Mouse (Mus musculus): Measurements from ENCODE around the gene Vmn2r3. TPM values are rescaled to one million over a fixed set of nuclear protein-coding genes. Genes with fewer than 3 reads are reported as not detected.

Vmn2r3 gene
- polyA plus RNA-seq, 1 experiment from 2014 or later = not detected

Other genes with a start within 250 kb of the Vmn2r3 start
- gene Vmn2r1, start 208.2 kb downstream of the Vmn2r3 start, polyA plus RNA-seq (2016; fragmentation: Nextera tagmentation; extraction: Ambion mirVana) = 0.04 and 0.05 TPM in 2 replicates
- gene Vmn2r2, start 147.8 kb downstream of the Vmn2r3 start, polyA plus RNA-seq (2016; fragmentation: Nextera tagmentation; extraction: Ambion mirVana) = not detected in 2 replicates
- gene Vmn2r4, start 125.7 kb upstream of the Vmn2r3 start, polyA plus RNA-seq (2016; fragmentation: Nextera tagmentation; extraction: Ambion mirVana) = not detected in 2 replicates
- not detected in 2 replicates for gene Vmn2r5, start 220.1 kb upstream of the Vmn2r3 start, polyA plus RNA-seq (2016; fragmentation: Nextera tagmentation; extraction: Ambion mirVana)